Mouse (Mus musculus) gastrocnemius, adult 2 months (tissue): ENCODE measurements around the gene Galns. TPM values are rescaled to one million over a fixed set of nuclear protein-coding genes. Genes with fewer than 3 reads are reported as not detected.

ENCODE experiments used
- DNase-seq: peaks from one replicate; pipeline ENCODE4 v3.0.0; 2022
- H3K27ac ChIP-seq: fragments of 200-600 bp; 2 replicates; pipeline ENCODE4 v1.8.1; 2022; ENCODE audit warnings: mild to moderate bottlenecking
- H3K4me3 ChIP-seq: fragments of 200-600 bp; 2 replicates; pipeline ENCODE4 v1.8.1; 2022; ENCODE audit warnings: mild to moderate bottlenecking, moderate library complexity
- CTCF ChIP-seq: fragments of 200-600 bp; IDR thresholded peaks from 2 replicates; pipeline ENCODE4 v1.8.1; 2022; ENCODE audit warnings: antibody characterized with exemption, mild to moderate bottlenecking, moderate library complexity
- intact Hi-C: fragments of 180-260 bp; cut with DNase I; formaldehyde crosslinking; loops from one replicate; pipeline ENCODE4 v1.15.1; 2025
- total RNA-seq, 2 experiments: library from RNA; stranded (reverse); gene quantifications; 2 replicates each; pipeline ENCODE4 v1.2.3; 2021

Galns gene
- total RNA-seq, 2 experiments from 2014 or later: 1.0 to 1.1 TPM

DNA sequence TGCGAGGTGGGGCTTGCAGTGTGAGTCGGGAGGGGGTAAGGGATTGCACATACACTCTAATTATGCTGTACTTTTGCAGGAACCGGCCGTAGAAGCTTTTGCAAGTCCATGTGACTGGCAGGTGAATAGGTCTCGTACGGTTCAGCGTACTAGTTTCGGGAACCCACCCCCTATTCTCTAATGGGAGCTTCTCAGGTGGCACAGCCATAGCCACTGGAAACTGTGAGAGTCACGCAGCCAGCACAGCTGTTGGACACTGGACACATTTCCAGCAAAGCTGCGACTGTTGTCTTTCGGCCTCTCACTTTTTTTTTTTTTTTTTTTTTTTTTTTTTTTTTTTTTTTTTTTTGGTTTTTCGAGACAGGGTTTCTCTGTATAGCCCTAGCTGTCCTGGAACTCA, 4.5 kb downstream of the Galns start:
- no peak overlapping the region for H3K4me3 ChIP-seq
- no peak for TF ChIP-seq CTCF
- intact Hi-C loops: no loop called here
- H3K27ac ChIP-seq: no peak overlapping the region
- no peak for DNase-seq

- intact Hi-C loops: no loop called here
- TF ChIP-seq CTCF: no peak
- H3K27ac ChIP-seq: no peak overlapping the region
Observed at GRCm38 (mm10) chr8:122605367-122605766, 5.9 kb downstream of the Galns start.

GRCm38 (mm10) chr8:122604640-122605039, 6.6 kb downstream of the Galns start:
- DNase-seq: no peak
- Histone ChIP-seq H3K4me3 (no peak overlapping the region), H3K27ac (no peak overlapping the region)
- intact Hi-C loops: no loop called here
- no peak for TF ChIP-seq CTCF

More at GRCm38 (mm10) chr8:122605367-122605766, 5.9 kb downstream of the Galns start:
- DNase-seq: no peak
- H3K4me3 ChIP-seq: no peak overlapping the region

DNA sequence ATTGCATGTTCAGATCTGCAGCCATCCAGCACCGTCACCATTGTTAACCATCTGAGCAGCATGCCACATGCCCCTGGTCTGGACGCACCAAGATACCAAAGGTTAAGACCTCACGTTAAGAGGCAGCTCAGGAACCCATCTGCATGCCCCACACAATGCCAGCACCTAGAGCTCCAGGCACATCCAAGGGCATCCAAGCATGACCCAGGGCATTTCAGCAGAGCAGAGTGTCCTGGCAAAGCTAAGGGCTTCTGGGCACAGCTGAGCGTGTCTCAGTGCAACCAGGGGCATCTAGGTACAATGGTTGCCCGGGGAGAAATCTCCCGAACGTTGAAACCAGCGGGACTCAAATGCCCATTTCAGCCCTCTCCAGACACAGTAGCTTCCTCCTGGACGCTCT, 10.6 kb downstream of the Galns start:
- DNase-seq: no peak
- intact Hi-C loops: no loop called here
- Histone ChIP-seq H3K4me3 (no peak overlapping the region), H3K27ac (no peak overlapping the region)
- no peak for TF ChIP-seq CTCF

DNA sequence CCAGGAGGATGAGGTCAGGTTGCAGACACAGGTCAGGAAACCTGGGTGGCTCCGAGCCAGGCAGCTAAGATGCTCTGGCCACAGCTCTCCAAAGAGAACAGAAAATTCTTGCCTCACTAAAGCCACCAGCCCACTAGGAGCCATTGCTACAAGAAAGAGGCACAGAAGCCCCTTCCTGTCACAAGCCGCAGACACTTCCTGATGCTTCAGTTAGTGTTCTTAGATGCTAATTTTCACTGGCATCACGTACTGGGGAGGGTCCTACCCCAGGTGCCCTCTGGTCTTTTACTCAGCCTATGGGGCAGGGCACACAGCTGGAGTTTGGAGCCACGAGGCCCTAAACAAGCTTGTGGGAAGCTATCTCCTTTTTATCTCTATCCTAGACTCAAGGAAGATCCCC, 15.2 kb downstream of the Galns start:
- intact Hi-C loops: loop anchor here (10.0 kb wide), 1 partner anchor 479 kb away; no protein-coding TSS in a partner anchor
- no peak for DNase-seq
- no peak for TF ChIP-seq CTCF
- no peak overlapping the region for H3K27ac ChIP-seq
- no peak overlapping the region for H3K4me3 ChIP-seq

DNA sequence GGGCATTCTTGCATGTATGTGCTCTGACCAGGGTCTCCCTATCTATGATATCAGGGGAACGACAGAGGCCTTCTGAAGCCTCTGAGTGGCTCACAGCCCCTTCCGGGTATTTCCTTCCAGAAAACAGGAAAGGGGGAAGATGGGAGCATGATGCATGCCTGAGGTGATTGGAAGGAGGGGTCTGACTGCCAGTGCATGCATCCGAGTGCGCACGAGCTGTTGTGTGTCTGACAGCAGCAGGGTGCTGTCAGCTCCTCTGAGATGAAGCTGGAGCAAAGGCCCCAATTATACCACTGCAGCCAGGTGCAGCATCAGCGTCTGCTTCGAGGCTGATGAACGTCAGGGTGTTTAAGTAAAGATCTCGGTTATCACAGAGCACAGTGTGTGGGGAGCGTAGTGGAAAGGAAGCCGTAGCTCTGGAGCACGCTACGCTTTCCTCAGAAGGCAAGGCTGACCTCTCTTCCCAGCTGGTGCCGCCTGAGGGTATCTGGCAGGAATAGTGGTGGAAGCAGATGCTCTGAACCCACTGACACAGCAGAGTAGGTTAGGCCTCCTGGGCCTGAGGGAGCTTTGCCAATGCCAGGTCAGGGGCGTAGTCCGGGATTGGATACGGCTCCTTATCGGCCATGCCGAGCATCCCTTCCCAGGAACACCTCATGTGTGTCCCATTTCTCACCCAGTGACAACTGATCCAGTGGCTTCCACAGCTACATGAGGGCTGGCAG, 17.3 kb downstream of the Galns start:
- TF ChIP-seq CTCF: no peak
- intact Hi-C loops: loop anchor here (10.0 kb wide), 1 partner anchor 481 kb away; no protein-coding TSS in a partner anchor

GRCm38 (mm10) chr8:122593240-122593639, 18.0 kb downstream of the Galns start:
- intact Hi-C loops: loop anchor here (10.0 kb wide), 1 partner anchor 482 kb away; no protein-coding TSS in a partner anchor

More for the DNA sequence above, 17.3 kb downstream of the Galns start:
- H3K4me3 ChIP-seq: no peak overlapping the region
- H3K27ac ChIP-seq: no peak overlapping the region
- no peak for DNase-seq

DNA sequence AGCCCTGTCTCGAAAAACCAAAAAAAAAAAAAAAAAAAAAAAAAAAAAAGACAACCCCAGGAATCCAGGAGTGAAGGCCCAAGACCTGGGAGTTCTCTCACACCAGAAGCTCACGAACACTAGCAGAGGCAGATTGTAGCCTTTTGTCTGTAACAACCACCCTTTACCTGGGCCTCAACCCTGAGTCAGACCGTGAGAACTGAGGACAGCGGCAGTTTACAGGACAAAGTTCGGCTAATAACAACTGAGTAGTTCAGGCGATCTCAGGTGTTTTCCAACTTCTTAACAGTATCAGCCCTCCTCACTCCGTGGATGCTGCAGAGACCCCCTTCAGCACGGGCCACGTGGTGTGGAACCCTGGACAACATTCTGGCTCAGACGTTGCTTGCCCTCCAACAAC, 24.5 kb downstream of the Galns start:
- no peak overlapping the region for H3K27ac ChIP-seq
- TF ChIP-seq CTCF: no peak
- no peak for DNase-seq
- intact Hi-C loops: no loop called here
- H3K4me3 ChIP-seq: no peak overlapping the region

More at GRCm38 (mm10) chr8:122593240-122593639, 18.0 kb downstream of the Galns start:
- TF ChIP-seq CTCF: no peak
- no peak overlapping the region for H3K27ac ChIP-seq
- no peak for DNase-seq
- H3K4me3 ChIP-seq: no peak overlapping the region

DNA sequence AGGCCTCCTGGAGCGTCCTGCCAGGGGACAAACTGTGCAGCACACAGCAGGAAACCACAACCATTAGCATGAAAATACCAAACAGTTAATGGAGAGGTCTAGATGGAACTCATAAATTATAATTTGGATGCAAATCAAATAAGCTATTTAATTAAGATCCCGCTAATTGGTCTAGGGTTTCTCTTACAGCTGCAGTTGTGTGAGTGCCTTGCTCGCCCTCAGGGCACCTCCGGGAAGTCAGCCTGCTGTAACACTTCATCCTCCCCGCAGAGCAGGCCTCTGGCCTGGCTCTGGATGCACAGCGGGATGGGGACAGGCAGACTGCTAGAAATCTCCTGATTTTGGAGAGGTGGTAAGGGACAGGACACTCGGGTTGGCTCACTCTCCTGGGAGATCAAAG, 25.1 kb downstream of the Galns start:
- no peak for TF ChIP-seq CTCF
- no peak for DNase-seq
- Histone ChIP-seq H3K4me3 (no peak overlapping the region), H3K27ac (no peak overlapping the region)
- intact Hi-C loops: no loop called here

DNA sequence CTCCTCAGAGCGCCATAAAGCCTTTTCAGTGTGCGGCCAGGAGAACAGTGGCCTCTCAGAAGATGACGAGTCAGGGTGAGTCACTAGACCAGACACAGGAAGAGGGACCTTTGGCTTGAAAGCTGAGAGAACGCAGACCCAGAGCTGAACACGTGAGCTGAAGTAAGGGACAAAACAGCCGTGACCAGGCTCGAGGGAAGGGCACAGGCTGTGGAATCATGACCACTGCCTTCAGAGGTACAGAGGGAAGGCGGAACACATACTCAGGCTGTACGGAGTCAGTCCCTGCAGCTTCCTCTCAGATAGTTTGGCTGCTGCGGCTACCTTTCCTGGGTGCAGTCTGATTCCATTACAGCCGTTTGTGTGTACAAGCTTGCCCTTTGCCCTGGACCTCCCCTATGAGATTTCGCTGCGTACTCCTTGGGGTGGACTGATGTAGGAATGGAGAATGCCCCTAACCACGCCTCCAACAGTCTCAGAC, 25.8 kb downstream of the Galns start:
- no peak overlapping the region for H3K4me3 ChIP-seq
- intact Hi-C loops: no loop called here
- DNase-seq: no peak
- no peak for TF ChIP-seq CTCF
- H3K27ac ChIP-seq: no peak overlapping the region

- Histone ChIP-seq H3K4me3 (no peak overlapping the region), H3K27ac (no peak overlapping the region)
- intact Hi-C loops: no loop called here
- DNase-seq: no peak
- TF ChIP-seq CTCF: no peak
Observed at GRCm38 (mm10) chr8:122584981-122585380, 26.3 kb downstream of the Galns start.

GRCm38 (mm10) chr8:122580926-122581325, 30.3 kb downstream of the Galns start:
- no peak for DNase-seq
- no peak for TF ChIP-seq CTCF
- intact Hi-C loops: no loop called here

GRCm38 (mm10) chr8:122579196-122579595, 32.1 kb downstream of the Galns start:
- Histone ChIP-seq H3K27ac (no peak overlapping the region), H3K4me3 (no peak overlapping the region)
- TF ChIP-seq CTCF: no peak
- DNase-seq: no peak
- intact Hi-C loops: no loop called here

More at GRCm38 (mm10) chr8:122580926-122581325, 30.3 kb downstream of the Galns start:
- H3K27ac ChIP-seq: no peak overlapping the region
- no peak overlapping the region for H3K4me3 ChIP-seq

DNA sequence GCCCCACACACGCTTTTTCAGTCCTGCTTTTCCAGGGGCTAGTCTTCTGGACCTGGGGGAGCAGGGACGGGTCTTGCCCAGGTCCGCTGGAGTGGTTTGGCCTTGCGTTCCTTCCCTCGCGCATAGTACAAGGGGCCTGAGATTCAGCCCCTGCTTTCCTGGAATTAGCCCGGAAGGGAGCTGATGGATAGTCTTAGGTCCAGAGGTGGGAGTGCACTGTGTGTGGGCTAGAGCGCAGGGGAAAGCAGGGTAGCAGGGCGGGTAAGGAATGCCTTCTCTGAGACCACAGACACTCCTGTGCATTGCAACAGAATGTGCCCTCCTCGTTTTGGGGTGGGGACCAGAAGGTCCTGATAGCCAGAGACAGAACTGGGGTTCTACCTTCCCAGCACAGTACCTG, 34.1 kb downstream of the Galns start:
- DNase-seq: no peak
- intact Hi-C loops: no loop called here
- Histone ChIP-seq H3K27ac (peak overlapping the region; percentile 90), H3K4me3 (peak overlapping the region; percentile 95)
- TF ChIP-seq CTCF: no peak
